In the genomic region with DNA sequence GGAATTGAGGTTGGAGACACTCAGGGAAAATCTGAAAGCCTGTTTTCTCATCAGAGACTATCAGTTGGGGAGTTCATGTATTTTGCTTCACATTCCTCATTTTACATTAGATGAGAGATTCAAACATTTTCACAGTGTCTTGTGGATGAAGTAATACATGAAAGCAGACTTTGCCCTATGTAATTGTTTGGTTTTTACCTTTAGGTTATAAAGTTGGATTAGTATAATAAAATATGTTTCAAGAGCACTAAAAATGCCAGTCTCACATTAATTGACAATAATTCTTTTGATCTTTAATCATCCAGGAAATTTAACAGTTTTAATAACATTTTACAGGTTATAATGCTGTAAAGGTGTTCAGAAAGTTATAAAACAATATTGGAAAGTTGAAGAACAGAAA, we compare ENCODE assay signal across 9 mouse cellular contexts.
A peak's percentile ranks its signal among the peaks of the same experiment; 100 is the strongest.
ATAC-seq and TF ChIP-seq lines count a peak whose summit lies in the region.
"Had no signal": no experiment of that assay in that cellular context is flagged by ENCODE, and none has a peak within 500 bp of the region (broad histone marks: within the 10 kb centered on the region; RNA-seq: fewer than 3 reads in every experiment).

No protein-coding gene starts in this region.

- H3K4me1 ChIP-seq in intestine, embryonic 15.5 days (replicated peaks): no peaks in the 10 kb centered on the region
- H3K4me1 ChIP-seq in intestine, postnatal 0 days (replicated peaks; ENCODE audit: control insufficient read depth, insufficient read depth, low read length): no peaks in the 10 kb centered on the region
- H3K4me1 ChIP-seq in intestine, embryonic 16.5 days (ENCODE audit: control insufficient read depth, insufficient read depth, low read length): no peaks in the 10 kb centered on the region
- H3K4me1 ChIP-seq in forebrain, embryonic 12.5 days: no peaks in the 10 kb centered on the region

- no peak overlapping the region for H3K4me3 ChIP-seq in intestine, embryonic 15.5 days (replicated peaks)
- H3K4me3 ChIP-seq in intestine, postnatal 0 days (ENCODE audit: low read depth, low read length): no peak overlapping the region
- no peak overlapping the region for H3K4me3 ChIP-seq in intestine, embryonic 16.5 days (ENCODE audit: low read length)
- no peak overlapping the region for H3K4me3 ChIP-seq in forebrain, embryonic 12.5 days (replicated peaks)

- H3K36me3 ChIP-seq in intestine, embryonic 15.5 days: no peaks in the 10 kb centered on the region
- no peaks in the 10 kb centered on the region for H3K36me3 ChIP-seq in intestine, postnatal 0 days (ENCODE audit: control insufficient read depth, insufficient read depth)
- no peaks in the 10 kb centered on the region for H3K36me3 ChIP-seq in intestine, embryonic 16.5 days (ENCODE audit: control insufficient read depth, insufficient read depth, low read length)
- H3K36me3 ChIP-seq in forebrain, embryonic 12.5 days (replicated peaks): no peaks in the 10 kb centered on the region
- H3K36me3 ChIP-seq: G1E had no signal

- peak; percentile 53; the same call in 1 of the 2 replicates for ATAC-seq in intestine, embryonic 15.5 days
- no peak for ATAC-seq in intestine, postnatal 0 days
- peak; percentile 60 for ATAC-seq in intestine, embryonic 16.5 days
- ATAC-seq in forebrain, embryonic 12.5 days (ENCODE audit: low FRiP score): no peak
- ATAC-seq: activated CD4-positive, CD25-positive, alpha-beta regulatory T cell, adult 4 months; CD4-positive, CD25-positive, alpha-beta regulatory T cell, adult 4 months; Patski had no signal

- TF ChIP-seq CTCF in intestine, postnatal 0 days (IDR thresholded peaks at IDR 0.05; ENCODE audit: low read depth): no peak

- no peak overlapping the region for H3K27ac ChIP-seq in intestine, embryonic 15.5 days
- no peak overlapping the region for H3K27ac ChIP-seq in intestine, postnatal 0 days (ENCODE audit: low read depth, low read length)
- H3K27ac ChIP-seq in intestine, embryonic 16.5 days (ENCODE audit: low read length): no peak overlapping the region
- no peak overlapping the region for H3K27ac ChIP-seq in forebrain, embryonic 12.5 days

- H3K4me2 ChIP-seq in intestine, embryonic 15.5 days (replicated peaks): no peak overlapping the region
- H3K4me2 ChIP-seq in intestine, postnatal 0 days (replicated peaks; ENCODE audit: low read depth): no peak overlapping the region
- H3K4me2 ChIP-seq in intestine, embryonic 16.5 days (ENCODE audit: low read depth, low read length): no peak overlapping the region
- H3K4me2 ChIP-seq in forebrain, embryonic 12.5 days: no peak overlapping the region

- H3K9me3 ChIP-seq in intestine, embryonic 15.5 days: no peaks in the 10 kb centered on the region
- no peaks in the 10 kb centered on the region for H3K9me3 ChIP-seq in intestine, postnatal 0 days (ENCODE audit: control insufficient read depth)
- H3K9me3 ChIP-seq in intestine, embryonic 16.5 days (ENCODE audit: control insufficient read depth, low read length): no peaks in the 10 kb centered on the region
- no peaks in the 10 kb centered on the region for H3K9me3 ChIP-seq in forebrain, embryonic 12.5 days
- H3K9me3 ChIP-seq: G1E had no signal

- no peaks in the 10 kb centered on the region for H3K27me3 ChIP-seq in intestine, embryonic 15.5 days (replicated peaks)
- H3K27me3 ChIP-seq in intestine, postnatal 0 days (replicated peaks; ENCODE audit: control insufficient read depth, insufficient read depth, low read length): no peaks in the 10 kb centered on the region
- no peaks in the 10 kb centered on the region for H3K27me3 ChIP-seq in intestine, embryonic 16.5 days (replicated peaks; ENCODE audit: control insufficient read depth, insufficient read depth, low read length)
- no peaks in the 10 kb centered on the region for H3K27me3 ChIP-seq in forebrain, embryonic 12.5 days
- H3K27me3 ChIP-seq: CH12.LX had no signal

- no peak overlapping the region for H3K9ac ChIP-seq in intestine, embryonic 15.5 days
- H3K9ac ChIP-seq in intestine, postnatal 0 days (ENCODE audit: low read depth, low read length): no peak overlapping the region
- no peak overlapping the region for H3K9ac ChIP-seq in intestine, embryonic 16.5 days (ENCODE audit: low read depth, low read length)
- H3K9ac ChIP-seq in forebrain, embryonic 12.5 days: no peak overlapping the region

Comparison
In these comparisons a context has a peak if more than half of its experiments do, and no peak if none do; other contexts are left out.
1. ATAC-seq: peak in intestine, embryonic 15.5 days (single experiment) and intestine, embryonic 16.5 days (single experiment); none in intestine, postnatal 0 days (single experiment) and forebrain, embryonic 12.5 days (single experiment).